Mouse (Mus musculus) gastrocnemius, postnatal 4 days (tissue): ENCODE results near the gene Plaa. TPM values are rescaled to one million over a fixed set of nuclear protein-coding genes. Genes with fewer than 3 reads are reported as not detected.
A peak's percentile ranks its signal among the peaks of the same experiment; 100 is the strongest.
"Not testable (repeated sequence)": the region's sequence is repeated elsewhere in the genome, so short reads cannot be mapped to it uniquely, and the experiment has no call there.

Source experiments
- DNase-seq, 2 experiments: peaks; one replicate each; pipeline ENCODE4 v3.0.0; 2021 to 2022; ENCODE audit warnings: low spot score in 2 of 2, mixed read lengths in 2 of 2
- long read RNA-seq, 2 experiments: library from polyadenylated mRNA; stranded (forward); transcript quantifications; one replicate each; pipeline ENCODE4 v2.0.0; 2021
- total RNA-seq, 2 experiments: library from RNA; stranded (reverse); gene quantifications; 2 replicates each; pipeline ENCODE4 v1.2.3; 2021

Plaa gene
- total RNA-seq: 10 to 100 TPM; 40.4 to 49.6 TPM
- long read RNA-seq, experiment 1, transcript Plaa-201 (14 exons, 2,784 nt): major isoform, 37 of 61 reads
- long read RNA-seq, experiment 1, partial matches to known transcripts: 3 of 61 reads
- long read RNA-seq, experiment 1, other reads (novel, unspliced or antisense): 21 of 61 reads
- long read RNA-seq, experiment 2, transcript Plaa-201 (14 exons, 2,784 nt): major isoform, 43 of 72 reads
- long read RNA-seq, experiment 2, partial matches to known transcripts: 3 of 72 reads
- long read RNA-seq, experiment 2, other reads (novel, unspliced or antisense): 26 of 72 reads

GRCm38 (mm10) chr4:94603031-94603629 is at the start of gene Plaa:
TSS of gene Plaa (minus strand) at chr4:94603244.
- peak; percentile 80 to 89 for DNase-seq

GRCm38 (mm10) chr4:94650426-94651175 is 47.6 kb upstream of the Plaa start:
- not testable (repeated sequence) for DNase-seq

GRCm38 (mm10) chr4:94649920-94650319 is 46.9 kb upstream of the Plaa start, which contains the start of gene Lrrc19:
TSS of gene Lrrc19 (minus strand) at chr4:94650144.
- no peak for DNase-seq

GRCm38 (mm10) chr4:94643141-94643540 is 40.1 kb upstream of the Plaa start:
- DNase-seq: no peak

- no peak for DNase-seq
Observed at GRCm38 (mm10) chr4:94620077-94620476, 17.0 kb upstream of the Plaa start.

GRCm38 (mm10) chr4:94614627-94615006 is 11.6 kb upstream of the Plaa start:
- no peak for DNase-seq

- peak; percentile 84 to 95 for DNase-seq
Observed at GRCm38 (mm10) chr4:94613972-94614626, 11.1 kb upstream of the Plaa start, which contains the start of gene Ift74. TSS of gene Ift74 (plus strand) at chr4:94614491.

GRCm38 (mm10) chr4:94610339-94610738 is 7.3 kb upstream of the Plaa start:
- DNase-seq: no peak

GRCm38 (mm10) chr4:94605591-94605990 is 2.5 kb upstream of the Plaa start:
- no peak for DNase-seq

- no peak for DNase-seq
Observed at GRCm38 (mm10) chr4:94604452-94605019, 1.5 kb upstream of the Plaa start.

- DNase-seq: peak in 1 of 2 experiments; percentile 9
Observed at GRCm38 (mm10) chr4:94602496-94603030, 481 bp downstream of the Plaa start.

- DNase-seq: no peak
Observed at GRCm38 (mm10) chr4:94601395-94601794, 1.6 kb downstream of the Plaa start.

GRCm38 (mm10) chr4:94592709-94593108 is 10.3 kb downstream of the Plaa start:
- DNase-seq: no peak

- no peak for DNase-seq
Observed at GRCm38 (mm10) chr4:94591765-94592381, 11.2 kb downstream of the Plaa start.

GRCm38 (mm10) chr4:94572677-94573076 is 30.4 kb downstream of the Plaa start:
- no peak for DNase-seq

- no peak for DNase-seq
Observed at GRCm38 (mm10) chr4:94564297-94564696, 38.7 kb downstream of the Plaa start.

GRCm38 (mm10) chr4:94561954-94562648 is 40.9 kb downstream of the Plaa start:
- DNase-seq: no peak

GRCm38 (mm10) chr4:94560316-94560715 is 42.7 kb downstream of the Plaa start:
- DNase-seq: no peak

- DNase-seq: no peak
Observed at GRCm38 (mm10) chr4:94559266-94559665, 43.8 kb downstream of the Plaa start.

GRCm38 (mm10) chr4:94557145-94557544 is 45.9 kb downstream of the Plaa start:
- no peak for DNase-seq
